In the genomic region with DNA sequence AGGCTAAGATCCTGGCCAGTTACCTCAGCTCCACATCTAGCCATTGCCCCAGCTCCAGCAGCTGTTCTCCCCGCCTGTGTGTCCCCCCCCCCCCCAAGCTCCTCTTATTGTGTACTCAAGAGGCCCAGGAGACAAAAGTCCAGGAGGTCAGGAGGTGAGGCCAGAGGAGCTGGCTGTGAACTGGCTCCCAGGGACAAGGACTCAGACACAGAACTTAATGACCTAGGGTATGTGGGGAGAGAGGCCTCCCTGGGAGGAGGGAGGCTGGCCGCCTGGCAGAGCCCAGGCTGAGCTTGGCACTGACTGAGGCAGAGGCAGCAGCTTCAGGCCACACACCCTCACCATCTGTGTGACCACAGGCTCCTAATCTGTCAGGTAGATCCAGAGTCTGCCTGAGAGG, we compare ENCODE assay signal across 12 mouse cellular contexts. TPM values are rescaled to one million over a fixed set of nuclear protein-coding genes. Genes with fewer than 3 reads are reported as not detected.
DNase-seq lines count a peak whose midpoint lies in the region; ATAC-seq and TF ChIP-seq lines count a peak whose summit lies in the region.
"Had no signal": no experiment of that assay in that cellular context is flagged by ENCODE, and none has a peak within 500 bp of the region (broad histone marks: within the 10 kb centered on the region; RNA-seq: fewer than 3 reads in every experiment).

No protein-coding gene starts in this region.

- H3K4me3 ChIP-seq in E14TG2a.4 (replicated peaks; ENCODE audit: low read length) = peak overlapping the region; percentile 77
- no peak overlapping the region for H3K4me3 ChIP-seq in hindbrain, embryonic 14.5 days (replicated peaks; ENCODE audit: low read length)
- no peak overlapping the region for H3K4me3 ChIP-seq in midbrain, embryonic 11.5 days (ENCODE audit: low read depth, low read length)
- H3K4me3 ChIP-seq: stomach, embryonic 15.5 days had no signal

- TF ChIP-seq CTCF in E14TG2a.4 (conservative IDR thresholded peaks at IDR 0.05; ENCODE audit: low read length) = no peak

- ATAC-seq in hindbrain, embryonic 14.5 days (ENCODE audit: low FRiP score) = no peak
- no peak for ATAC-seq in midbrain, embryonic 11.5 days (ENCODE audit: low FRiP score)

- peak; percentile 80 for DNase-seq in adrenal gland, adult 2 months
- no peak for DNase-seq in adrenal gland, postnatal 25 days
- no peak for DNase-seq in hindbrain, embryonic 14.5 days (ENCODE audit: low spot score)
- DNase-seq in midbrain, embryonic 11.5 days (ENCODE audit: low spot score, missing footprints) = no peak
- no peak for DNase-seq in right cerebral cortex, postnatal 36 days (ENCODE audit: low spot score in 2 of 2)
- DNase-seq in right cerebral cortex, adult 2 months (ENCODE audit: low spot score in 2 of 2) = no peak
- no peak for DNase-seq in urinary bladder, postnatal 4 days (ENCODE audit: low spot score in 2 of 2)
- DNase-seq: gastrocnemius, postnatal 36 days; heart, postnatal 4 days had no signal

- peaks cover 30% of the 10 kb centered on the region for H3K27me3 ChIP-seq in E14TG2a.4 (ENCODE audit: insufficient read depth, low read length)
- no peaks in the 10 kb centered on the region for H3K27me3 ChIP-seq in hindbrain, embryonic 14.5 days (ENCODE audit: control insufficient read depth, insufficient read depth, low read length)
- H3K27me3 ChIP-seq in midbrain, embryonic 11.5 days (ENCODE audit: control insufficient read depth, insufficient read depth, low read length) = peaks cover 13% of the 10 kb centered on the region

- H3K36me3 ChIP-seq in E14TG2a.4 (ENCODE audit: insufficient read depth, low read length) = peaks cover 16% of the 10 kb centered on the region
- no peaks in the 10 kb centered on the region for H3K36me3 ChIP-seq in hindbrain, embryonic 14.5 days (replicated peaks; ENCODE audit: control insufficient read depth, insufficient read depth)
- no peaks in the 10 kb centered on the region for H3K36me3 ChIP-seq in midbrain, embryonic 11.5 days (ENCODE audit: control insufficient read depth, insufficient read depth, low read length)
- H3K36me3 ChIP-seq: stomach, embryonic 15.5 days had no signal

- WGBS in hindbrain, embryonic 14.5 days = 13% methylated on average over 2 of the region's 2 CpGs
- WGBS in midbrain, embryonic 11.5 days = 0% methylated on average over 2 of the region's 2 CpGs

- peak overlapping the region; percentile 89 for H3K4me2 ChIP-seq in hindbrain, embryonic 14.5 days (replicated peaks)
- peak overlapping the region; percentile 59 for H3K4me2 ChIP-seq in midbrain, embryonic 11.5 days
- H3K4me2 ChIP-seq: stomach, embryonic 15.5 days had no signal

- no peaks in the 10 kb centered on the region for H3K9me3 ChIP-seq in E14TG2a.4 (ENCODE audit: low read length)
- H3K9me3 ChIP-seq in hindbrain, embryonic 14.5 days (ENCODE audit: control insufficient read depth, low read length) = no peaks in the 10 kb centered on the region
- H3K9me3 ChIP-seq in midbrain, embryonic 11.5 days (ENCODE audit: control insufficient read depth, low read length) = no peaks in the 10 kb centered on the region
- H3K9me3 ChIP-seq: stomach, embryonic 15.5 days had no signal

- H3K9ac ChIP-seq in hindbrain, embryonic 14.5 days = peak overlapping the region; percentile 76; the same call in 1 of the 2 replicates
- H3K9ac ChIP-seq in midbrain, embryonic 11.5 days (ENCODE audit: low read length) = no peak overlapping the region
- H3K9ac ChIP-seq: stomach, embryonic 15.5 days had no signal

- no peak overlapping the region for H3K27ac ChIP-seq in hindbrain, embryonic 14.5 days
- H3K27ac ChIP-seq in midbrain, embryonic 11.5 days (ENCODE audit: low read depth, low read length) = peak overlapping the region; percentile 14; the same call in 1 of the 2 replicates
- H3K27ac ChIP-seq: macrophage; stomach, embryonic 15.5 days had no signal

- peaks cover 87% of the 10 kb centered on the region for H3K4me1 ChIP-seq in E14TG2a.4 (replicated peaks; ENCODE audit: low read depth, low read length)
- peaks cover 87% of the 10 kb centered on the region for H3K4me1 ChIP-seq in hindbrain, embryonic 14.5 days (replicated peaks; ENCODE audit: control insufficient read depth, insufficient read depth, low read length)
- H3K4me1 ChIP-seq in midbrain, embryonic 11.5 days (ENCODE audit: control insufficient read depth, insufficient read depth, low read length) = peaks cover 78% of the 10 kb centered on the region

RNA-seq across cellular contexts. Expression of gene Fam222a, which starts 5.2 kb away (rescaled TPM):
- 10 to 100 TPM; 32.9 to 84.3 TPM for total RNA-seq in adrenal gland, adult 2 months (2021)
- 68.3 and 72.0 TPM in 2 replicates for polyA plus RNA-seq in adrenal gland, adult 2 months (2012; rRNA removed)
- total RNA-seq in adrenal gland, postnatal 25 days (2021) = 26.9 and 39.8 TPM in 2 replicates
- 6.6 and 6.7 TPM in 2 replicates for polyA plus RNA-seq in hindbrain, embryonic 14.5 days (2014; fragmentation: Nextera tagmentation; extraction: Ambion mirVana)
- polyA plus RNA-seq in midbrain, embryonic 11.5 days (2014; fragmentation: Nextera tagmentation; extraction: Ambion mirVana) = 5.8 and 6.7 TPM in 2 replicates
